Mouse (Mus musculus): ENCODE measurements around the gene Dclk1.

DNA sequence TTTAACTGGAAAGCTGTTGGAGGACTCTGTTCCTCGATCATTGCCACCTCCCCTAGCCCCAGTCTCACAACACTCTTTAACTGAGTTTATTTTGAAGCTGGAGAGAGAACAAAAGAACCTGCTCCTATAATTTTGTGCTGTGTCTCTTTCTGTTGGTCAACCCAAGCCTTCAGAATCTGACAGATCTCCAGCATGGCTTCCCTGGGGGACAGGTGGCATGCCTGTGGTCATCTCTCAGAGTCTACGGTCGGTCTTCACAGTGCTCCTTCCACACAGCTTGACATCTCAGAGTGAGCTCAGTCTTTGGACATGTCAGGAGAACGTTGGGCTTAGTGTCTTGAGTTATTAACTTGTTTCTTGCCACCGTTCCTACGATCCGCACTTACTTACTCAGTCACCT, 204.5 kb downstream of the Dclk1 start:
- TF ChIP-seq TAL1 (IDR thresholded peaks at IDR 0.05; ENCODE audit: low read length), result no peak
- TF ChIP-seq GATA1 (IDR thresholded peaks at IDR 0.05; ENCODE audit: low read length), result no peak

All from erythroblast, embryonic 14.5 days (primary cell).